Mouse (Mus musculus) lung, adult 2 months (tissue): ENCODE results near the gene Tom1.

Experiments used
- CTCF ChIP-seq: fragments of 200-500 bp; IDR thresholded peaks from 2 replicates; pipeline ENCODE4 v1.5.1; 2011; ENCODE audit warnings: mild to moderate bottlenecking, low read length, control low read depth; ENCODE audit not compliant: insufficient read depth
- POLR2A ChIP-seq: fragments of 200-500 bp; IDR thresholded peaks from 2 replicates; pipeline ENCODE4 v1.6.1; 2011; ENCODE audit warnings: low read depth, mild to moderate bottlenecking, control low read depth, low read length, borderline replicate concordance; ENCODE audit errors: extremely low read depth

DNA sequence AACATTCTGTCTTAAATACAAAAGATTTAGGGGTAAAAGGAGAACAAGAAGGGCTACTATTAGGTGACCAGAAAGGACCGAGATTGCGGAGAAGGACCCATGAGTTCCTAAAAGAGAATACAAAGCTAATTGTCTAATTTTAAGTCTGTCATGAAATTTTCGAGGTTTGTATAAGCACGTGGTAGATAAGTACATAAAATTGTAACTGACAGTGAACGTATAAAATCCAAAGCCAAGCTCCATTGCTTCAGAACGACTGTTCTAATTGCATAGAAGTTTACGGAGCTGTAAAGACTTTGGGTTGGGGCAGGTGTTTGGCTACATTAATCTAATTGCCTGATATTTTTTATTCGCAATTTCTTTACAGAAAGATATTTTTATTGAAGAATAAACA is 40.4 kb upstream of the Tom1 start, which contains the start of gene Hmgxb4:
- no peak for TF ChIP-seq POLR2A
- TF ChIP-seq CTCF, result no peak
